Mouse (Mus musculus): ENCODE data around the gene Plaa.

GRCm38 (mm10) chr4:94529448-94529847, 73.6 kb downstream of the Plaa start:
- TF ChIP-seq CTCF (IDR thresholded peaks at IDR 0.05; ENCODE audit: insufficient read depth, low read depth, low read length), result no peak
- no peak for TF ChIP-seq POLR2A (IDR thresholded peaks at IDR 0.05; ENCODE audit: insufficient read depth, low read depth, low read length)

Data from olfactory bulb, adult 2 months (tissue).